Mouse (Mus musculus): ENCODE results near the gene Klf7. TPM values are rescaled to one million over a fixed set of nuclear protein-coding genes. Genes with fewer than 3 reads are reported as not detected.
A peak's percentile ranks its signal among the peaks of the same experiment; 100 is the strongest.

Klf7 gene
- total and polyA plus RNA-seq, 3 experiments: 1.6 to 3.1 TPM; not detected in 1

- no peaks in the 10 kb centered on the region for H3K79me2 ChIP-seq (ENCODE audit: control insufficient read depth, insufficient read depth, low read length, poor library complexity)
- H3K36me3 ChIP-seq (ENCODE audit: control insufficient read depth in 1 of 2, insufficient read depth in 2 of 2, low read length in 2 of 2): no peaks in the 10 kb centered on the region
- H3K4me3 ChIP-seq (ENCODE audit: control insufficient read depth in 1 of 2, insufficient read depth in 1 of 2, low read depth in 2 of 2, low read length in 2 of 2): no peak overlapping the region
- H3K27ac ChIP-seq (ENCODE audit: control insufficient read depth, low read depth, low read length): no peak overlapping the region
- peak; percentile 7 for DNase-seq (ENCODE audit: low read depth, low spot score)
- H3K27me3 ChIP-seq (ENCODE audit: control insufficient read depth in 1 of 2, insufficient read depth in 2 of 2, low read length in 2 of 2): no peaks in the 10 kb centered on the region
- no peak overlapping the region for H3K9ac ChIP-seq (ENCODE audit: control insufficient read depth, low read depth, low read length, poor library complexity, severe bottlenecking)
- H3K9me3 ChIP-seq (replicated peaks; ENCODE audit: insufficient read depth, low read length): no peaks in the 10 kb centered on the region
- TF ChIP-seq RAD21 (IDR thresholded peaks at IDR 0.05; ENCODE audit: low read depth, low read length) (no peak), GATA1 (IDR thresholded peaks at IDR 0.05; ENCODE audit: low read depth, low read length) (peak; percentile 12; the same call in 1 of the 2 replicates), MXI1 (IDR thresholded peaks at IDR 0.05; ENCODE audit: low read depth, low read length) (no peak), TAL1 (IDR thresholded peaks at IDR 0.05; ENCODE audit: low read length) (no peak)
- H3K4me1 ChIP-seq (ENCODE audit: control insufficient read depth in 1 of 2, insufficient read depth in 2 of 2, low read length in 2 of 2): peaks cover 0 to 2% of the 10 kb centered on the region in 2 experiments; a peak in 1 of 4 replicates
Measured at GRCm38 (mm10) chr1:64040831-64041383, 81.2 kb downstream of the Klf7 start.

DNA sequence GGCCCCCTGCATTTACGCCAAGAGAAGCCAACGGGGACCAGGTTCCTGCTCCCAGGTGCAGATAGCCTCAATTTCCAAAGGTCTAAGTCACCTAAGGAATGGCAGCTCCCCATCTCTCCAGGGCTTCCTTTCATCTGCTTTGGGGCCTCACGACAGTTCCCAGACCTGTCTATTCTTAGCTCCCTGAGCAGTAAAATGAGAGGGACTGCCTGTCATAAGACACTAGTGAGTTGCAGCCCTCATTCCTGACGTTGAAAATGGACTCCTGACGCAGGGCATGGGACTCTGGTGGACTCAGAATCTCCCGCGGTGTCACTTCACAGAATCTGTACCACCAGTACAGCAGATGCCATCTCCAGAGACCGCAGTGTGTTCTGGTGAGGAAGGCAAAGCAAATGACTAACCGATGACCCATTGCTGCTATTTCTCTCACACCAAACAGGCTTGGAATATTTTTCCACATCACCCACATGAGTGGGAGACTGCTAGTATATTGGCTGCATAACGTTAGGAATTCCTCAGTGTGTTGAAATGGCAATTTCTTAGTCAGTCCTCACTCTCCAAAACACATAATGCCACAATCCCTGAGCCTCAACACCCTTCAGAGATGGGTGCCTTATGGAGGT is 81.9 kb downstream of the Klf7 start:
- Histone ChIP-seq H3K79me2 (ENCODE audit: control insufficient read depth, insufficient read depth, low read length, poor library complexity) (no peaks in the 10 kb centered on the region), H3K27ac (ENCODE audit: control insufficient read depth, low read depth, low read length) (no peak overlapping the region), H3K4me1 (ENCODE audit: control insufficient read depth in 1 of 2, insufficient read depth in 2 of 2, low read length in 2 of 2) (peaks cover 0 to 2% of the 10 kb centered on the region in 2 experiments; a peak in 1 of 4 replicates), H3K4me3 (ENCODE audit: control insufficient read depth in 1 of 2, insufficient read depth in 1 of 2, low read depth in 2 of 2, low read length in 2 of 2) (no peak overlapping the region), H3K27me3 (ENCODE audit: control insufficient read depth in 1 of 2, insufficient read depth in 2 of 2, low read length in 2 of 2) (no peaks in the 10 kb centered on the region), H3K36me3 (ENCODE audit: control insufficient read depth in 1 of 2, insufficient read depth in 2 of 2, low read length in 2 of 2) (no peaks in the 10 kb centered on the region), H3K9ac (ENCODE audit: control insufficient read depth, low read depth, low read length, poor library complexity, severe bottlenecking) (no peak overlapping the region), H3K9me3 (replicated peaks; ENCODE audit: insufficient read depth, low read length) (no peaks in the 10 kb centered on the region)
- TF ChIP-seq MEF2A (IDR thresholded peaks at IDR 0.05; ENCODE audit: extremely low read depth, insufficient replicate concordance, low read depth, low read length, poor library complexity, severe bottlenecking) (no peak), MYB (IDR thresholded peaks at IDR 0.05; ENCODE audit: low read depth, low read length) (no peak), SIN3A (IDR thresholded peaks at IDR 0.05; ENCODE audit: low read length) (no peak), JUND (IDR thresholded peaks at IDR 0.05; ENCODE audit: low read depth, low read length) (no peak), E2F4 (IDR thresholded peaks at IDR 0.05; ENCODE audit: borderline replicate concordance, low read depth, low read length) (no peak), TCF12 (IDR thresholded peaks at IDR 0.05; ENCODE audit: low read depth, low read length) (no peak), EP300 (IDR thresholded peaks at IDR 0.05; ENCODE audit: low read depth in 1 of 2, low read length in 2 of 2) (no peak), SMC3 (IDR thresholded peaks at IDR 0.05; ENCODE audit: low read depth, low read length) (no peak), POLR2AphosphoS5 (IDR thresholded peaks at IDR 0.05; ENCODE audit: borderline replicate concordance, low read depth, low read length) (no peak), ETS1 (IDR thresholded peaks at IDR 0.05; ENCODE audit: low read depth, low read length) (no peak), NELFE (IDR thresholded peaks at IDR 0.05; ENCODE audit: low read depth, low read length) (no peak), MAZ (IDR thresholded peaks at IDR 0.05; ENCODE audit: low read depth, low read length) (no peak), BHLHE40 (IDR thresholded peaks at IDR 0.05; ENCODE audit: borderline replicate concordance, low read depth, low read length) (no peak), TBP (IDR thresholded peaks at IDR 0.05; ENCODE audit: low read depth, low read length) (no peak), ZNF384 (IDR thresholded peaks at IDR 0.05; ENCODE audit: low read depth, low read length) (no peak)
- no peak for DNase-seq (ENCODE audit: low read depth, low spot score)

Data from MEL (cell line).